Mouse (Mus musculus): ENCODE results near the gene Pmis2.

GRCm38 (mm10) chr7:30698101-30698500, 26.7 kb upstream of the Pmis2 start:
- no peak for TF ChIP-seq CTCF (IDR thresholded peaks at IDR 0.05; ENCODE audit: low read depth)
- no peak for TF ChIP-seq EP300 (optimal IDR thresholded peaks at IDR 0.05)
